ENCODE assay signal across 8 mouse cellular contexts in the genomic region with DNA sequence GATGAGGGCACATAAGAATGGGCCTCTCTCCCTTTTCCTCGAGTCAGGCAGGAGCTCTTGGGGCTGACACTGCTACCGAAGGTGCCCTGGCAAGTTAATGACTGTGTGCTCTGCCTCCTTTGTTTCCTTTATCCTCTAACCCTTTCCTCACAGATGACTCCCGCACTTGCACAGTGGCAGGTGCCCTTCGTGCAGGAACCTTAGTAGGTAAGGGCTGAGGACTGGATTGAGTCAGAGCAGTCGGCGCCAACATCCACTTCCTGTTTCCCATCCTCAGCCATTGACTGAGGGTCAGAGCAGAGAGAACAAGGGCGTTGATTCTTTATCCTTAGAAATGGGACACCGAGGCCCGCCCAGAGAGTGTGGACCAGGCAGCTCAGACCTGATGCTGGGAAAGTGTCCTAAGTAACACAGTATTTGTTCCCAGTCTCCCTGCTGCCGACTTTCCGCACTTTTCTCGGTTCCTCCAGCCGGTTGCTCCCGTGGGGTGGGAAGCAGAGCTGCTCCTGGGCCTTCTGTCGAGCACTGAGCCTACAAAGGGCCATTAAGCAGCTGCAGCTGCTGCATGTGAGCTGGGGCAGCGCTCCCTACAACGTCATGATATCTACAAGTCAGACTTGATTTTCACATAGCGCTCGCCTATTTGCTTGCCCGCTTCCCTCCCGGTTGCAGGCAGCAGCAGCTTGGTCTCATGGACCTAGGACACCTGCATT. TPM values are rescaled to one million over a fixed set of nuclear protein-coding genes. Genes with fewer than 3 reads are reported as not detected.
A peak's percentile ranks its signal among the peaks of the same experiment; 100 is the strongest.
DNase-seq lines count a peak whose midpoint lies in the region; ATAC-seq lines count a peak whose summit lies in the region.
"Had no signal": no experiment of that assay in that cellular context is flagged by ENCODE, and none has a peak within 500 bp of the region (broad histone marks: within the 10 kb centered on the region; RNA-seq: fewer than 3 reads in every experiment).

No protein-coding gene starts in this region.

- H3K4me3 ChIP-seq in kidney, embryonic 16.5 days (ENCODE audit: low read length) = no peak overlapping the region
- no peak overlapping the region for H3K4me3 ChIP-seq in hindbrain, embryonic 15.5 days
- no peak overlapping the region for H3K4me3 ChIP-seq in midbrain, embryonic 13.5 days (replicated peaks)

- H3K36me3 ChIP-seq in kidney, embryonic 16.5 days (ENCODE audit: insufficient read depth, low read length) = no peaks in the 10 kb centered on the region
- H3K36me3 ChIP-seq in hindbrain, embryonic 15.5 days = no peaks in the 10 kb centered on the region
- no peaks in the 10 kb centered on the region for H3K36me3 ChIP-seq in midbrain, embryonic 13.5 days
- H3K36me3 ChIP-seq: heart, embryonic 15.5 days had no signal

- H3K4me1 ChIP-seq in kidney, embryonic 16.5 days (ENCODE audit: insufficient read depth, low read length) = peaks cover 40% of the 10 kb centered on the region
- H3K4me1 ChIP-seq in hindbrain, embryonic 15.5 days (replicated peaks) = peaks cover 23% of the 10 kb centered on the region
- H3K4me1 ChIP-seq in midbrain, embryonic 13.5 days (replicated peaks) = peaks cover 30% of the 10 kb centered on the region

- H3K4me2 ChIP-seq in kidney, embryonic 16.5 days (replicated peaks; ENCODE audit: low read depth, low read length) = 0 out of 2 replicates have a peak overlapping the region, but pooled peaks have one; percentile 3
- H3K4me2 ChIP-seq in hindbrain, embryonic 15.5 days = 0 out of 2 replicates have a peak overlapping the region, but pooled peaks have one; percentile 12
- peak overlapping the region; percentile 22; the same call in 1 of the 2 replicates for H3K4me2 ChIP-seq in midbrain, embryonic 13.5 days (replicated peaks)

- no peak for DNase-seq in kidney, adult 9 months
- DNase-seq in MN1 (ENCODE audit: low spot score) = peak; percentile 68
- DNase-seq in right cerebral cortex, adult 2 months (ENCODE audit: low spot score in 2 of 2) = no peak
- no peak for DNase-seq in frontal cortex, postnatal 14 days (ENCODE audit: low spot score in 2 of 2)

- ATAC-seq in kidney, embryonic 16.5 days (ENCODE audit: low FRiP score, low TSS enrichment) = no peak
- ATAC-seq in hindbrain, embryonic 15.5 days (ENCODE audit: low FRiP score, low read depth) = no peak
- ATAC-seq in midbrain, embryonic 13.5 days = no peak

- no peaks in the 10 kb centered on the region for H3K9me3 ChIP-seq in kidney, embryonic 16.5 days (ENCODE audit: low read length)
- no peaks in the 10 kb centered on the region for H3K9me3 ChIP-seq in hindbrain, embryonic 15.5 days
- H3K9me3 ChIP-seq in midbrain, embryonic 13.5 days = no peaks in the 10 kb centered on the region
- H3K9me3 ChIP-seq: heart, embryonic 15.5 days had no signal

- peak overlapping the region; percentile 20; the same call in 1 of the 2 replicates for H3K9ac ChIP-seq in kidney, embryonic 16.5 days (replicated peaks; ENCODE audit: low read length)
- H3K9ac ChIP-seq in hindbrain, embryonic 15.5 days = no peak overlapping the region
- H3K9ac ChIP-seq in midbrain, embryonic 13.5 days (replicated peaks) = 0 out of 2 replicates have a peak overlapping the region, but pooled peaks have one; percentile 10
- H3K9ac ChIP-seq: heart, embryonic 15.5 days had no signal

- H3K27me3 ChIP-seq in kidney, embryonic 16.5 days (ENCODE audit: insufficient read depth, low read length) = peaks cover 36% of the 10 kb centered on the region
- H3K27me3 ChIP-seq in hindbrain, embryonic 15.5 days = peaks cover 50% of the 10 kb centered on the region
- peaks cover 58% of the 10 kb centered on the region for H3K27me3 ChIP-seq in midbrain, embryonic 13.5 days

- 30% methylated on average over 21 of the region's 21 CpGs for WGBS in kidney, embryonic 16.5 days
- 35% methylated on average over 21 of the region's 21 CpGs for WGBS in hindbrain, embryonic 15.5 days
- 27% methylated on average over 21 of the region's 21 CpGs for WGBS in midbrain, embryonic 13.5 days

- H3K27ac ChIP-seq in kidney, embryonic 16.5 days (ENCODE audit: low read length) = no peak overlapping the region
- no peak overlapping the region for H3K27ac ChIP-seq in hindbrain, embryonic 15.5 days (replicated peaks)
- no peak overlapping the region for H3K27ac ChIP-seq in midbrain, embryonic 13.5 days
- H3K27ac ChIP-seq: heart, embryonic 15.5 days had no signal

RNA-seq across cellular contexts. Expression of gene Mt1, which starts 8.6 kb away (rescaled TPM):
- polyA plus RNA-seq in kidney, embryonic 16.5 days (2015; fragmentation: Nextera tagmentation; extraction: Ambion mirVana) = 543 and 568 TPM in 2 replicates
- polyA plus RNA-seq in hindbrain, embryonic 15.5 days (2015; fragmentation: Nextera tagmentation; extraction: Ambion mirVana) = 89.2 and 96.5 TPM in 2 replicates
- polyA plus RNA-seq in midbrain, embryonic 13.5 days (2015; fragmentation: Nextera tagmentation; extraction: Ambion mirVana) = 21.5 and 30.3 TPM in 2 replicates

RNA-seq across cellular contexts. Expression of gene Mt2, which starts 15.0 kb away (rescaled TPM):
- 143 and 167 TPM in 2 replicates for polyA plus RNA-seq in kidney, embryonic 16.5 days (2015; fragmentation: Nextera tagmentation; extraction: Ambion mirVana)
- polyA plus RNA-seq in hindbrain, embryonic 15.5 days (2015; fragmentation: Nextera tagmentation; extraction: Ambion mirVana) = 21.4 and 24.6 TPM in 2 replicates
- 6.1 and 9.4 TPM in 2 replicates for polyA plus RNA-seq in midbrain, embryonic 13.5 days (2015; fragmentation: Nextera tagmentation; extraction: Ambion mirVana)

RNA-seq across cellular contexts. Expression of gene Nup93, which starts 26.9 kb away (rescaled TPM):
- polyA plus RNA-seq in kidney, embryonic 16.5 days (2015; fragmentation: Nextera tagmentation; extraction: Ambion mirVana) = 92.3 and 94.2 TPM in 2 replicates
- 58.1 and 58.9 TPM in 2 replicates for polyA plus RNA-seq in hindbrain, embryonic 15.5 days (2015; fragmentation: Nextera tagmentation; extraction: Ambion mirVana)
- polyA plus RNA-seq in midbrain, embryonic 13.5 days (2015; fragmentation: Nextera tagmentation; extraction: Ambion mirVana) = 76.0 and 77.7 TPM in 2 replicates

RNA-seq across cellular contexts. Expression of gene Mt3, which starts 35.0 kb away (rescaled TPM):
- polyA plus RNA-seq in kidney, embryonic 16.5 days (2015; fragmentation: Nextera tagmentation; extraction: Ambion mirVana) = 1.6 and 3.0 TPM in 2 replicates
- 211 and 230 TPM in 2 replicates for polyA plus RNA-seq in hindbrain, embryonic 15.5 days (2015; fragmentation: Nextera tagmentation; extraction: Ambion mirVana)
- polyA plus RNA-seq in midbrain, embryonic 13.5 days (2015; fragmentation: Nextera tagmentation; extraction: Ambion mirVana) = 69.9 and 73.3 TPM in 2 replicates

RNA-seq across cellular contexts. Expression of gene Mt4, which starts 50.4 kb away (rescaled TPM):
- polyA plus RNA-seq in kidney, embryonic 16.5 days (2015; fragmentation: Nextera tagmentation; extraction: Ambion mirVana) = not detected in 2 replicates
- not detected in 2 replicates for polyA plus RNA-seq in hindbrain, embryonic 15.5 days (2015; fragmentation: Nextera tagmentation; extraction: Ambion mirVana)
- polyA plus RNA-seq in midbrain, embryonic 13.5 days (2015; fragmentation: Nextera tagmentation; extraction: Ambion mirVana) = not detected in 2 replicates
- polyA plus RNA-seq: heart, embryonic 15.5 days had no signal
